Mouse (Mus musculus) adrenal gland, adult (tissue): ENCODE results near the gene Sidt1.

ENCODE experiments used
- DNase-seq, 2 experiments: peaks; one replicate each; pipeline ENCODE4 v3.0.0; 2022 to 2023; ENCODE audit warnings: low spot score in 1 of 2; ENCODE audit not compliant: inconsistent age in 2 of 2

Gene Sidt1

GRCm38 (mm10) chr16:44253797-44254634 lies 79.0 kb downstream of the Sidt1 start:
- no peak for DNase-seq

- DNase-seq = no peak
Observed at GRCm38 (mm10) chr16:44252735-44253134, 80.3 kb downstream of the Sidt1 start.

GRCm38 (mm10) chr16:44249985-44250384 lies 83.0 kb downstream of the Sidt1 start:
- DNase-seq = no peak

- DNase-seq = peak; percentile 38 to 58
Observed at GRCm38 (mm10) chr16:44243323-44243722, 89.7 kb downstream of the Sidt1 start.

- DNase-seq = peak; percentile 80 to 93
Observed at GRCm38 (mm10) chr16:44242633-44243032, 90.4 kb downstream of the Sidt1 start.

GRCm38 (mm10) chr16:44240406-44240805 lies 92.6 kb downstream of the Sidt1 start:
- peak in 1 of 2 experiments; percentile 61 for DNase-seq

- no peak for DNase-seq
Observed at GRCm38 (mm10) chr16:44238835-44239263, 94.1 kb downstream of the Sidt1 start.

- no peak for DNase-seq
Observed at GRCm38 (mm10) chr16:44237836-44238235, 95.2 kb downstream of the Sidt1 start.

GRCm38 (mm10) chr16:44233019-44233418 lies 100.0 kb downstream of the Sidt1 start:
- no peak for DNase-seq

GRCm38 (mm10) chr16:44226706-44227291 lies 106.2 kb downstream of the Sidt1 start:
- no peak for DNase-seq

- DNase-seq = no peak
Observed at GRCm38 (mm10) chr16:44221463-44221862, 111.5 kb downstream of the Sidt1 start.

- no peak for DNase-seq
Observed at GRCm38 (mm10) chr16:44216417-44216816, 116.6 kb downstream of the Sidt1 start.

- no peak for DNase-seq
Observed at GRCm38 (mm10) chr16:44215513-44215912, 117.5 kb downstream of the Sidt1 start.

- no peak for DNase-seq
Observed at GRCm38 (mm10) chr16:44212703-44213102, 120.3 kb downstream of the Sidt1 start.

- no peak for DNase-seq
Observed at GRCm38 (mm10) chr16:44211054-44211414, 122.0 kb downstream of the Sidt1 start.

GRCm38 (mm10) chr16:44210156-44211053 lies 122.6 kb downstream of the Sidt1 start:
- no peak for DNase-seq

GRCm38 (mm10) chr16:44205973-44206372 lies 127.0 kb downstream of the Sidt1 start:
- no peak for DNase-seq

- DNase-seq = no peak
Observed at GRCm38 (mm10) chr16:44204331-44204730, 128.7 kb downstream of the Sidt1 start.

GRCm38 (mm10) chr16:44200146-44200545 lies 132.8 kb downstream of the Sidt1 start:
- no peak for DNase-seq

- DNase-seq = no peak
Observed at GRCm38 (mm10) chr16:44199066-44199703, 133.8 kb downstream of the Sidt1 start.

- no peak for DNase-seq
Observed at GRCm38 (mm10) chr16:44190968-44191367, 142.0 kb downstream of the Sidt1 start.
